Mouse (Mus musculus) skeletal muscle tissue, adult 2 months (tissue): ENCODE measurements around the gene Afap1l2.

ENCODE experiments used
- DNase-seq: peaks from one replicate; pipeline ENCODE4 v3.0.0-alpha.2; 2012; ENCODE audit warnings: low read depth, low spot score

Gene Afap1l2

GRCm38 (mm10) chr19:57007781-57008710 lies at the start of gene Afap1l2:
TSS of gene Afap1l2 (minus strand) at chr19:57008228.
- peak; percentile 42 for DNase-seq

GRCm38 (mm10) chr19:57057568-57057967 lies 49.5 kb upstream of the Afap1l2 start:
- DNase-seq: no peak

- DNase-seq: no peak
Measured at GRCm38 (mm10) chr19:57055215-57056120, 47.4 kb upstream of the Afap1l2 start.

GRCm38 (mm10) chr19:57052959-57053358 lies 44.9 kb upstream of the Afap1l2 start:
- DNase-seq: no peak

- DNase-seq: no peak
Measured at GRCm38 (mm10) chr19:57052016-57052415, 44.0 kb upstream of the Afap1l2 start.

GRCm38 (mm10) chr19:57049592-57050090 lies 41.6 kb upstream of the Afap1l2 start:
- DNase-seq: no peak

GRCm38 (mm10) chr19:57047671-57048320 lies 39.8 kb upstream of the Afap1l2 start:
- DNase-seq: peak; percentile 54

- no peak for DNase-seq
Measured at GRCm38 (mm10) chr19:57039258-57039657, 31.2 kb upstream of the Afap1l2 start.

- no peak for DNase-seq
Measured at GRCm38 (mm10) chr19:57036860-57037259, 28.8 kb upstream of the Afap1l2 start.

GRCm38 (mm10) chr19:57031582-57031981 lies 23.6 kb upstream of the Afap1l2 start:
- peak; percentile 54 for DNase-seq

- DNase-seq: no peak
Measured at GRCm38 (mm10) chr19:57029461-57029860, 21.4 kb upstream of the Afap1l2 start.

- no peak for DNase-seq
Measured at GRCm38 (mm10) chr19:57028327-57029179, 20.5 kb upstream of the Afap1l2 start.

- DNase-seq: no peak
Measured at GRCm38 (mm10) chr19:57026501-57026900, 18.5 kb upstream of the Afap1l2 start.

- DNase-seq: no peak
Measured at GRCm38 (mm10) chr19:57017785-57018179, 9.8 kb upstream of the Afap1l2 start.

- no peak for DNase-seq
Measured at GRCm38 (mm10) chr19:57016995-57017784, 9.2 kb upstream of the Afap1l2 start.

- peak; percentile 85 for DNase-seq
Measured at GRCm38 (mm10) chr19:57014808-57015207, 6.8 kb upstream of the Afap1l2 start.

GRCm38 (mm10) chr19:57013271-57013677 lies 5.2 kb upstream of the Afap1l2 start:
- no peak for DNase-seq

- no peak for DNase-seq
Measured at GRCm38 (mm10) chr19:57012068-57012467, 4.0 kb upstream of the Afap1l2 start.

- no peak for DNase-seq
Measured at GRCm38 (mm10) chr19:57010064-57010463, 2.0 kb upstream of the Afap1l2 start.

GRCm38 (mm10) chr19:57009653-57010052 lies 1.6 kb upstream of the Afap1l2 start:
- no peak for DNase-seq
